In genomic region chr11:21658985-21659384, GRCm38 (mm10) we compare ENCODE assay signal across 9 mouse cellular contexts.
DNase-seq lines count a peak whose midpoint lies in the region; ATAC-seq and TF ChIP-seq lines count a peak whose summit lies in the region.
"Had no signal": no experiment of that assay in that cellular context is flagged by ENCODE, and none has a peak within 500 bp of the region (broad histone marks: within the 10 kb centered on the region; RNA-seq: fewer than 3 reads in every experiment).

No protein-coding gene starts in this region.

- DNase-seq in hindbrain, embryonic 14.5 days (ENCODE audit: low spot score): peak; percentile 70
- DNase-seq in 3T3-L1 (ENCODE audit: low read depth, low spot score) (peak; percentile 68), CH12.LX (ENCODE audit: extremely low read depth) (peak; percentile 60)
- peak; percentile 14 for DNase-seq in fibroblast of lung, adult 2 months (ENCODE audit: low read depth)
- peak; percentile 73 for DNase-seq in retina, embryonic 14.5 days (ENCODE audit: low spot score)
- DNase-seq in testis, postnatal 14 days (ENCODE audit: low spot score): no peak
- no peak for DNase-seq in urinary bladder, adult 18-20 months (ENCODE audit: low spot score in 2 of 2)

- no peak for ATAC-seq in hindbrain, embryonic 14.5 days (ENCODE audit: low FRiP score)
- no peak for ATAC-seq in hindbrain, embryonic 12.5 days (ENCODE audit: low FRiP score)

- no peaks in the 10 kb centered on the region for H3K9me3 ChIP-seq in hindbrain, embryonic 14.5 days (ENCODE audit: control insufficient read depth, low read length)
- H3K9me3 ChIP-seq in hindbrain, embryonic 12.5 days (replicated peaks): no peaks in the 10 kb centered on the region
- H3K9me3 ChIP-seq in CH12.LX (replicated peaks; ENCODE audit: low read length): no peaks in the 10 kb centered on the region
- H3K9me3 ChIP-seq: neural tube, embryonic 12.5 days had no signal

- TF ChIP-seq CTCF in CH12.LX (conservative IDR thresholded peaks at IDR 0.05 in 1 of 2, IDR thresholded peaks at IDR 0.05 in 1 of 2; ENCODE audit: low read depth in 2 of 2, low read length in 2 of 2): peak in 1 of 2 experiments; percentile 92; a peak in 2 of 4 replicates

- H3K27me3 ChIP-seq in hindbrain, embryonic 14.5 days (ENCODE audit: control insufficient read depth, insufficient read depth, low read length): no peaks in the 10 kb centered on the region
- H3K27me3 ChIP-seq in hindbrain, embryonic 12.5 days: no peaks in the 10 kb centered on the region
- H3K27me3 ChIP-seq in CH12.LX (replicated peaks): no peaks in the 10 kb centered on the region
- H3K27me3 ChIP-seq: neural tube, embryonic 12.5 days had no signal

- dilution Hi-C loops in CH12.LX (cut with MboI; ENCODE audit: extremely low pct_ligation_motif_present, extremely low pct_unique_long_range_greater_than_20kb, low sequenced_read_pairs): no loop called here

- no peak overlapping the region for H3K9ac ChIP-seq in hindbrain, embryonic 14.5 days
- no peak overlapping the region for H3K9ac ChIP-seq in hindbrain, embryonic 12.5 days
- no peak overlapping the region for H3K9ac ChIP-seq in CH12.LX (ENCODE audit: insufficient read depth, low read depth)
- H3K9ac ChIP-seq: neural tube, embryonic 12.5 days had no signal

- H3K36me3 ChIP-seq in hindbrain, embryonic 14.5 days (replicated peaks; ENCODE audit: control insufficient read depth, insufficient read depth): no peaks in the 10 kb centered on the region
- H3K36me3 ChIP-seq in hindbrain, embryonic 12.5 days: no peaks in the 10 kb centered on the region
- H3K36me3 ChIP-seq in CH12.LX (replicated peaks in 1 of 2; ENCODE audit: control insufficient read depth in 1 of 2, insufficient read depth in 1 of 2, low read length in 1 of 2): no peaks in the 10 kb centered on the region
- H3K36me3 ChIP-seq: neural tube, embryonic 12.5 days had no signal

- no peaks in the 10 kb centered on the region for H3K79me2 ChIP-seq in CH12.LX (replicated peaks; ENCODE audit: control insufficient read depth, extremely low read depth, insufficient read depth, poor library complexity, severe bottlenecking)

- H3K27ac ChIP-seq in hindbrain, embryonic 14.5 days: no peak overlapping the region
- no peak overlapping the region for H3K27ac ChIP-seq in hindbrain, embryonic 12.5 days
- no peak overlapping the region for H3K27ac ChIP-seq in CH12.LX (ENCODE audit: insufficient read depth, low read depth)
- H3K27ac ChIP-seq: neural tube, embryonic 12.5 days had no signal

- no peak overlapping the region for H3K4me2 ChIP-seq in hindbrain, embryonic 14.5 days (replicated peaks)
- no peak overlapping the region for H3K4me2 ChIP-seq in hindbrain, embryonic 12.5 days (replicated peaks)
- no peak overlapping the region for H3K4me2 ChIP-seq in CH12.LX (ENCODE audit: insufficient read depth, low read depth, poor library complexity, severe bottlenecking)
- H3K4me2 ChIP-seq: neural tube, embryonic 12.5 days had no signal

- WGBS in hindbrain, embryonic 14.5 days: 75% methylated on average over 3 of the region's 3 CpGs
- WGBS in hindbrain, embryonic 12.5 days: 72% methylated on average over 3 of the region's 3 CpGs

- no peak for TF ChIP-seq EP300 in CH12.LX (IDR thresholded peaks at IDR 0.05; ENCODE audit: low read length)

- H3K4me1 ChIP-seq in hindbrain, embryonic 14.5 days (replicated peaks; ENCODE audit: control insufficient read depth, insufficient read depth, low read length): no peaks in the 10 kb centered on the region
- no peaks in the 10 kb centered on the region for H3K4me1 ChIP-seq in hindbrain, embryonic 12.5 days
- no peaks in the 10 kb centered on the region for H3K4me1 ChIP-seq in CH12.LX (ENCODE audit: control insufficient read depth in 1 of 2, insufficient read depth in 2 of 2)
- H3K4me1 ChIP-seq: neural tube, embryonic 12.5 days had no signal

- in situ Hi-C loops in CH12.LX (cut with MboI; ENCODE audit: low pct_ligation_motif_present, low pct_unique_long_range_greater_than_20kb, low sequenced_read_pairs): no loop called here

- peak; percentile 94 for TF ChIP-seq RAD21 in CH12.LX (IDR thresholded peaks at IDR 0.05; ENCODE audit: low read depth, low read length)

- no peak overlapping the region for H3K4me3 ChIP-seq in hindbrain, embryonic 14.5 days (replicated peaks; ENCODE audit: low read length)
- no peak overlapping the region for H3K4me3 ChIP-seq in hindbrain, embryonic 12.5 days
- no peak overlapping the region for H3K4me3 ChIP-seq in CH12.LX (replicated peaks in 1 of 3; ENCODE audit: low read depth in 2 of 3, low read length in 2 of 3, poor library complexity in 1 of 3)
- H3K4me3 ChIP-seq: neural tube, embryonic 12.5 days had no signal

- TF ChIP-seq POLR2A in CH12.LX (IDR thresholded peaks at IDR 0.05; ENCODE audit: low read depth, low read length): no peak

TF ChIP-seq in CH12.LX, 34 proteins besides CTCF, POLR2A, EP300 and RAD21:
- TF ChIP-seq USF2 (conservative IDR thresholded peaks at IDR 0.05; ENCODE audit: low read depth, low read length) (no peak), ZNF384 (IDR thresholded peaks at IDR 0.05; ENCODE audit: low read depth, low read length) (no peak), JUND (conservative IDR thresholded peaks at IDR 0.05; ENCODE audit: low read depth, low read length) (0 out of 2 replicates have a peak, but pooled peaks have one; percentile 21), MEF2A (IDR thresholded peaks at IDR 0.05; ENCODE audit: borderline replicate concordance, low read depth, low read length) (no peak), SMC3 (IDR thresholded peaks at IDR 0.05; ENCODE audit: low read depth, low read length) (peak; percentile 85)
TF ChIP-seq in CH12.LX: peak in this region for 2.

Comparison
In these comparisons a context has a peak if more than half of its experiments do, and no peak if none do; other contexts are left out.
1. DNase-seq: peak in hindbrain, embryonic 14.5 days (single experiment), 3T3-L1 (single experiment), CH12.LX (single experiment), fibroblast of lung, adult 2 months (single experiment) and retina, embryonic 14.5 days (single experiment); none in testis, postnatal 14 days (single experiment) and urinary bladder, adult 18-20 months (0 of 2).